Mouse (Mus musculus): ENCODE measurements at regions not wholly inside any gene's neighbourhood (a gene's known extent, or its start where the extent isn't known, plus 50 kb on each side); places are given as distances from the start of the nearest gene placed in this dataset.

DNA sequence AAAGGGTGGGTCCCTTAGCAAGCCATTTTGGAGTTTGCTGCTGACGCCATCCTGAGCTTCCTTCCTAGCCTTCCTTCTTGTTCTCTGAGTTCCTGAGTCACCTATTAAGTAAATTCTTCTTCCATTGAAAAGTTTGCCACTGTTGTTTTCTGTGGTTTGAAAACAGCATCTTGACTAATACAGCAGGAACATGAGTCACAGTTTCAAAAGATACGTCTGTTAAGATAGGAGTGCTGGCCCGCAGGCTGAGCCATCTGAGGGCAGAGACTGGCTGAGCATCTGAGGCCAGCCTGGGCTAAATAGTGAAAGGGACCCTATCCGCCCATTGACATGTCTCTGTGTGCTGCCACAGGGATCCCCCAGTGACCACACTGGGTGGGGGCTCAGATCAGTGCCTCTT is 1147.3 kb downstream of the 4930447A16Rik start:
- TF ChIP-seq CTCF (IDR thresholded peaks at IDR 0.05; ENCODE audit: extremely low read depth, insufficient read length, insufficient replicate concordance, low read depth, low read length) (no peak), POLR2A (IDR thresholded peaks at IDR 0.05; ENCODE audit: low read depth, low read length) (no peak)
